Comparison of ENCODE assay signal across 20 mouse cellular contexts in the genomic region with DNA sequence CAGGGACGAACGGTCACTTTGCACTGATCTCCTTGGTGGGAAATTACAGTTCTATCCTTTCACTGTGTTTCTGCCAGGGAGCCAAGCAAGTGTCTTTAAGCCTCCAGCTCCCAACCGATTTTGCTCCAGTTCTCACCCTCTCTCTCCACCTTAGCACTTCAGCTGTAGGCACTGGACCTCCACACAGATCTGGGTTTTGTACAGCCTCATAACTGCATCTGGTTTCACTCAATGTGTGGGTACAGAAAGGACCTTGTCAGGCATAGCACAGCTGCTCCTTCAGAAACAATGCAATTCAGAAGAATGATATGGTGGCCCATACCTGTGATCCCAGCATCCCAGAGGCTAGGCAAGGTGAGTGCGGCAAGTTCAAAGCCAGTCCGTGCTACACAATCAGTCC.
DNase-seq lines count a peak whose midpoint lies in the region; ATAC-seq and TF ChIP-seq lines count a peak whose summit lies in the region.
"Had no signal": no experiment of that assay in that cellular context is flagged by ENCODE, and none has a peak within 500 bp of the region (broad histone marks: within the 10 kb centered on the region; RNA-seq: fewer than 3 reads in every experiment).

No protein-coding gene starts in this region.

- no peak overlapping the region for H3K9ac ChIP-seq in heart, embryonic 13.5 days
- no peak overlapping the region for H3K9ac ChIP-seq in heart, adult 2 months (ENCODE audit: low read depth, low read length)
- H3K9ac ChIP-seq in lung, embryonic 14.5 days, result no peak overlapping the region
- H3K9ac ChIP-seq in lung, postnatal 0 days (replicated peaks; ENCODE audit: low read depth), result no peak overlapping the region
- no peak overlapping the region for H3K9ac ChIP-seq in embryonic facial prominence, embryonic 13.5 days
- H3K9ac ChIP-seq: intestine, embryonic 15.5 days; kidney, embryonic 15.5 days; liver, embryonic 12.5 days; lung, embryonic 15.5 days; midbrain, embryonic 12.5 days had no signal

- intact Hi-C loops in heart, adult 2 months (cut with DNase I), result no loop called here
- intact Hi-C loops in gastrocnemius, adult 2 months (cut with DNase I), result no loop called here

- WGBS in heart, embryonic 13.5 days, result 56% methylated on average over 5 of the region's 5 CpGs
- 65% methylated on average over 5 of the region's 5 CpGs for WGBS in heart, adult 2 months
- WGBS in lung, embryonic 14.5 days, result 70% methylated on average over 5 of the region's 5 CpGs
- WGBS in lung, postnatal 0 days, result 75% methylated on average over 5 of the region's 5 CpGs
- 61% methylated on average over 5 of the region's 5 CpGs for WGBS in embryonic facial prominence, embryonic 13.5 days
- WGBS in limb, embryonic 10.5 days, result 89% methylated on average over 5 of the region's 5 CpGs

- no peak overlapping the region for H3K4me2 ChIP-seq in heart, embryonic 13.5 days
- H3K4me2 ChIP-seq in lung, embryonic 14.5 days, result no peak overlapping the region
- H3K4me2 ChIP-seq in lung, postnatal 0 days (replicated peaks; ENCODE audit: low read depth, low read length), result no peak overlapping the region
- no peak overlapping the region for H3K4me2 ChIP-seq in embryonic facial prominence, embryonic 13.5 days
- H3K4me2 ChIP-seq: intestine, embryonic 15.5 days; kidney, embryonic 15.5 days; liver, embryonic 12.5 days; lung, embryonic 15.5 days; midbrain, embryonic 12.5 days had no signal

- H3K27me3 ChIP-seq in heart, embryonic 13.5 days (replicated peaks), result no peaks in the 10 kb centered on the region
- H3K27me3 ChIP-seq in heart, adult 2 months (ENCODE audit: control insufficient read depth, insufficient read depth, low read length), result no peaks in the 10 kb centered on the region; the same call in 1 of the 2 replicates
- H3K27me3 ChIP-seq in lung, embryonic 14.5 days (ENCODE audit: insufficient read depth, low read length), result no peaks in the 10 kb centered on the region
- no peaks in the 10 kb centered on the region for H3K27me3 ChIP-seq in lung, postnatal 0 days (replicated peaks; ENCODE audit: insufficient read depth, low read length)
- no peaks in the 10 kb centered on the region for H3K27me3 ChIP-seq in embryonic facial prominence, embryonic 13.5 days
- no peaks in the 10 kb centered on the region for H3K27me3 ChIP-seq in limb, embryonic 10.5 days (ENCODE audit: low read depth, poor library complexity, severe bottlenecking)
- H3K27me3 ChIP-seq: intestine, embryonic 15.5 days; kidney, embryonic 15.5 days; liver, embryonic 12.5 days; lung, embryonic 15.5 days; midbrain, embryonic 12.5 days had no signal

- TF ChIP-seq POLR2A in heart, adult 2 months (IDR thresholded peaks at IDR 0.05; ENCODE audit: insufficient read depth, low read depth, low read length), result no peak

- no peak for TF ChIP-seq EP300 in heart, adult 2 months (IDR thresholded peaks at IDR 0.05; ENCODE audit: insufficient read depth, low read depth, low read length)
- TF ChIP-seq EP300 in lung, postnatal 0 days (IDR thresholded peaks at IDR 0.05), result no peak

- ATAC-seq in heart, embryonic 13.5 days (ENCODE audit: extremely low read depth, insufficient number of reproducible peaks, low FRiP score, low TSS enrichment), result no peak
- no peak for ATAC-seq in lung, embryonic 14.5 days (ENCODE audit: insufficient read depth)
- no peak for ATAC-seq in lung, postnatal 0 days
- ATAC-seq in embryonic facial prominence, embryonic 13.5 days (ENCODE audit: insufficient number of reproducible peaks, insufficient read depth, low FRiP score, low TSS enrichment, low read depth), result no peak
- ATAC-seq: intestine, embryonic 15.5 days; liver, embryonic 12.5 days had no signal

- DNase-seq in heart, adult 2 months, result no peak
- no peak for DNase-seq in lung, embryonic 14.5 days
- no peak for DNase-seq in lung, postnatal 0 days (ENCODE audit: low spot score)
- DNase-seq in limb, embryonic 10.5 days (ENCODE audit: low spot score), result peak; percentile 29
- DNase-seq in gastrocnemius, adult 2 months, result no peak
- DNase-seq: adrenal gland, adult 2 months; cerebellum, adult 9-10 months; kidney, postnatal 4 days; layer of hippocampus, adult 9-11 months; left cerebral cortex, postnatal 4 days; spleen, adult 18-20 months had no signal

- H3K4me3 ChIP-seq in heart, embryonic 13.5 days, result no peak overlapping the region
- H3K4me3 ChIP-seq in heart, adult 2 months, result no peak overlapping the region
- no peak overlapping the region for H3K4me3 ChIP-seq in lung, embryonic 14.5 days (ENCODE audit: low read depth, low read length)
- no peak overlapping the region for H3K4me3 ChIP-seq in lung, postnatal 0 days (ENCODE audit: low read depth, low read length)
- H3K4me3 ChIP-seq in embryonic facial prominence, embryonic 13.5 days, result no peak overlapping the region
- H3K4me3 ChIP-seq in limb, embryonic 10.5 days, result no peak overlapping the region
- H3K4me3 ChIP-seq in gastrocnemius, adult 2 months, result no peak overlapping the region
- H3K4me3 ChIP-seq: intestine, embryonic 15.5 days; kidney, embryonic 15.5 days; left cerebral cortex, adult 2 months; liver, embryonic 12.5 days; lung, embryonic 15.5 days; midbrain, embryonic 12.5 days; myocyte had no signal

- H3K79me2 ChIP-seq in heart, adult 2 months (replicated peaks; ENCODE audit: control insufficient read depth, insufficient read depth, low read length), result no peaks in the 10 kb centered on the region

- H3K4me1 ChIP-seq in heart, embryonic 13.5 days, result peaks cover 9% of the 10 kb centered on the region
- H3K4me1 ChIP-seq in heart, adult 2 months (ENCODE audit: control insufficient read depth, insufficient read depth, low read length), result peaks cover 1% of the 10 kb centered on the region; the same call in 1 of the 2 replicates
- H3K4me1 ChIP-seq in lung, embryonic 14.5 days (ENCODE audit: insufficient read depth), result no peaks in the 10 kb centered on the region
- no peaks in the 10 kb centered on the region for H3K4me1 ChIP-seq in lung, postnatal 0 days (ENCODE audit: insufficient read depth, low read depth, low read length)
- H3K4me1 ChIP-seq in embryonic facial prominence, embryonic 13.5 days, result peaks cover 16% of the 10 kb centered on the region
- peaks cover 4% of the 10 kb centered on the region; the same call in 1 of the 2 replicates for H3K4me1 ChIP-seq in limb, embryonic 10.5 days
- H3K4me1 ChIP-seq: intestine, embryonic 15.5 days; liver, embryonic 12.5 days; lung, embryonic 15.5 days; midbrain, embryonic 12.5 days had no signal

- H3K9me3 ChIP-seq in heart, embryonic 13.5 days, result 0 out of 2 replicates have a peak, but pooled peaks cover 4% of the 10 kb centered on the region
- no peaks in the 10 kb centered on the region for H3K9me3 ChIP-seq in lung, embryonic 14.5 days (ENCODE audit: low read depth, low read length)
- no peaks in the 10 kb centered on the region for H3K9me3 ChIP-seq in lung, postnatal 0 days (ENCODE audit: low read length)
- no peaks in the 10 kb centered on the region for H3K9me3 ChIP-seq in embryonic facial prominence, embryonic 13.5 days
- H3K9me3 ChIP-seq in limb, embryonic 10.5 days (replicated peaks), result no peaks in the 10 kb centered on the region
- H3K9me3 ChIP-seq: intestine, embryonic 15.5 days; kidney, embryonic 15.5 days; lung, embryonic 15.5 days had no signal

- H3K27ac ChIP-seq in heart, embryonic 13.5 days (replicated peaks), result peak overlapping the region; percentile 39; the same call in 1 of the 2 replicates
- no peak overlapping the region for H3K27ac ChIP-seq in heart, adult 2 months
- peak overlapping the region; percentile 13; the same call in 1 of the 2 replicates for H3K27ac ChIP-seq in lung, embryonic 14.5 days (ENCODE audit: low read depth)
- no peak overlapping the region for H3K27ac ChIP-seq in lung, postnatal 0 days (ENCODE audit: low read length)
- peak overlapping the region; percentile 73 for H3K27ac ChIP-seq in embryonic facial prominence, embryonic 13.5 days
- H3K27ac ChIP-seq in limb, embryonic 10.5 days, result no peak overlapping the region
- no peak overlapping the region for H3K27ac ChIP-seq in gastrocnemius, adult 2 months
- H3K27ac ChIP-seq: intestine, embryonic 15.5 days; kidney, embryonic 15.5 days; left cerebral cortex, adult 2 months; liver, embryonic 12.5 days; lung, embryonic 15.5 days; midbrain, embryonic 12.5 days had no signal

- TF ChIP-seq CTCF in heart, adult 2 months (IDR thresholded peaks at IDR 0.05), result no peak
- TF ChIP-seq CTCF in lung, embryonic 14.5 days (IDR thresholded peaks at IDR 0.05; ENCODE audit: low read depth), result no peak
- TF ChIP-seq CTCF in lung, postnatal 0 days (IDR thresholded peaks at IDR 0.05), result no peak
- no peak for TF ChIP-seq CTCF in gastrocnemius, adult 2 months (IDR thresholded peaks at IDR 0.05)

- peaks cover 5% of the 10 kb centered on the region; the same call in 1 of the 2 replicates for H3K36me3 ChIP-seq in heart, embryonic 13.5 days
- H3K36me3 ChIP-seq in heart, adult 2 months (ENCODE audit: control insufficient read depth, insufficient read depth, low read length), result no peaks in the 10 kb centered on the region
- 0 out of 2 replicates have a peak, but pooled peaks cover 8% of the 10 kb centered on the region for H3K36me3 ChIP-seq in lung, embryonic 14.5 days (ENCODE audit: insufficient read depth)
- H3K36me3 ChIP-seq in lung, postnatal 0 days (ENCODE audit: insufficient read depth, low read length), result no peaks in the 10 kb centered on the region
- 0 out of 2 replicates have a peak, but pooled peaks cover 3% of the 10 kb centered on the region for H3K36me3 ChIP-seq in embryonic facial prominence, embryonic 13.5 days
- peaks cover 9% of the 10 kb centered on the region; the same call in 1 of the 2 replicates for H3K36me3 ChIP-seq in limb, embryonic 10.5 days
- H3K36me3 ChIP-seq: intestine, embryonic 15.5 days; liver, embryonic 12.5 days; lung, embryonic 15.5 days; midbrain, embryonic 12.5 days had no signal

Comparison
In these comparisons a context has a peak if more than half of its experiments do, and no peak if none do; other contexts are left out.
1. H3K27ac ChIP-seq: peak in heart, embryonic 13.5 days (single experiment), lung, embryonic 14.5 days (single experiment) and embryonic facial prominence, embryonic 13.5 days (single experiment); none in heart, adult 2 months (single experiment), lung, postnatal 0 days (single experiment), limb, embryonic 10.5 days (single experiment) and gastrocnemius, adult 2 months (single experiment).